Mouse (Mus musculus) midbrain, embryonic 12.5 days (tissue): ENCODE results near the gene Tbc1d32. TPM values are rescaled to one million over a fixed set of nuclear protein-coding genes. Genes with fewer than 3 reads are reported as not detected.

Experiments used
- ATAC-seq: fragments of 200-750 bp; cut with Nextera tagmentation; 2 replicates; pipeline ENCODE4 v1.8.0; 2017; ENCODE audit warnings: low read depth, moderate TSS enrichment, moderate library complexity; ENCODE audit not compliant: low FRiP score
- H3K27ac ChIP-seq: fragments of 300-500 bp; sonication (generic); replicated peaks from 2 replicates; pipeline ENCODE4 v1.5.1; 2016; ENCODE audit warnings: mild to moderate bottlenecking
- H3K27me3 ChIP-seq: fragments of 300-500 bp; sonication (generic); 2 replicates; pipeline ENCODE4 v1.6.1; 2016; ENCODE audit warnings: mild to moderate bottlenecking
- H3K36me3 ChIP-seq: fragments of 300-500 bp; sonication (generic); 2 replicates; pipeline ENCODE4 v1.6.1; 2016
- H3K4me1 ChIP-seq: fragments of 300-500 bp; sonication (generic); 2 replicates; pipeline ENCODE4 v1.6.1; 2016
- H3K4me2 ChIP-seq: fragments of 300-500 bp; sonication (generic); replicated peaks from 2 replicates; pipeline ENCODE4 v1.6.1; 2016; ENCODE audit warnings: mild to moderate bottlenecking, moderate library complexity
- H3K4me3 ChIP-seq: fragments of 300-500 bp; sonication (generic); 2 replicates; pipeline ENCODE4 v1.5.1; 2016; ENCODE audit warnings: mild to moderate bottlenecking
- H3K9ac ChIP-seq: fragments of 300-500 bp; sonication (generic); replicated peaks from 2 replicates; pipeline ENCODE4 v1.6.1; 2016; ENCODE audit warnings: mild to moderate bottlenecking, moderate library complexity
- H3K9me3 ChIP-seq: fragments of 300-500 bp; sonication (generic); 2 replicates; pipeline ENCODE4 v1.6.1; 2016; ENCODE audit warnings: mild to moderate bottlenecking
- WGBS: fragments of 180-500 bp; shearing (Covaris S2); methylation state at CpG from one replicate; pipeline ENCODE4 v1.1.7; 2016; 5-methylcytosine and 5-hydroxymethylcytosine counted together
- polyA plus RNA-seq: library from polyadenylated mRNA; unstranded; fragments of >200 nt; fragmentation: Nextera tagmentation; extraction: Ambion mirVana; gene quantifications from 2 replicates; pipeline ENCODE4 v1.2.1, GENCODE M21; 2016

Tbc1d32 gene
- polyA plus RNA-seq, 1 experiment from 2014 or later, result 4.2 TPM

DNA sequence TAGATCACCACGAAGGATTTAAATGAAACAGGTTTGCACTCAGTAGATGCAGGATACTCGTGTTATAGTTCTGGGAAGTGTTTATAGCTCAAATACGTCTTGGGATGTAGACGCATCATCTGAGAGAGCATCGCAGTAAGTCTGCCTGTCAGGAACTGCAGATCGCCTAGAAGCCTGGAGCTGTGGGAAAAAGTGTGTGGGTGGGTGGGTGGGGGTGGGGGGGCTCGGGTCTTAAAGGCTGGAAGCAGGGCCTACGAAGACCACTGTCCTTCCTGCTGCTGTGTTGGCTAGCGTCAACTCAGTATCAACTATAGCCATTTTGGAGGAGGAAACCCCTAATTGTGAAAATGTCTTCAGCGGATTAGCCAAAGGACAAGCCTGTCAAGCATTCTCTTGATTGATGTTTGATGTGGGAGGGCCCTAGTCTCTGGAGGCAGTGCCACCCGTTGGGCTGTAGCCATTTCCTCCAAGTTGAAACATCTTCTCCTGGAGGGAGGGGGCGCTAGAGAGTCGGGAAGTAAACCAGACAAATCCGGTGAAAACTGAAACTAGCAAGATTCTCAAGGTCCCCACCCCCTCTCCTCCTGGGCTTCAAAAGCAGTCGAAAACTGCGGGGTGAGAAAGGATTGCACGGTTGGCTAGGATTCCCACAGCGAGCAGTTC is 122.0 kb downstream of the Tbc1d32 start, which contains the start of gene Msl3l2:
Gene Msl3l2 (plus strand): TSS at position 585 of the 663 bp plus-strand sequence.
- Histone ChIP-seq H3K27me3 (no peaks in the 10 kb centered on the region), H3K36me3 (no peaks in the 10 kb centered on the region), H3K4me1 (0 out of 2 replicates have a peak, but pooled peaks cover 6% of the 10 kb centered on the region), H3K9ac (no peak within 1 kb of the TSS), H3K27ac (no peak within 1 kb of the TSS), H3K4me3 (peak within 1 kb of the TSS; percentile 12; the same call in 1 of the 2 replicates), H3K9me3 (no peaks in the 10 kb centered on the region), H3K4me2 (peak within 1 kb of the TSS; percentile 31)
- peak; percentile 76 for ATAC-seq
- 32% methylated on average over 18 of the region's 18 CpGs for WGBS

DNA sequence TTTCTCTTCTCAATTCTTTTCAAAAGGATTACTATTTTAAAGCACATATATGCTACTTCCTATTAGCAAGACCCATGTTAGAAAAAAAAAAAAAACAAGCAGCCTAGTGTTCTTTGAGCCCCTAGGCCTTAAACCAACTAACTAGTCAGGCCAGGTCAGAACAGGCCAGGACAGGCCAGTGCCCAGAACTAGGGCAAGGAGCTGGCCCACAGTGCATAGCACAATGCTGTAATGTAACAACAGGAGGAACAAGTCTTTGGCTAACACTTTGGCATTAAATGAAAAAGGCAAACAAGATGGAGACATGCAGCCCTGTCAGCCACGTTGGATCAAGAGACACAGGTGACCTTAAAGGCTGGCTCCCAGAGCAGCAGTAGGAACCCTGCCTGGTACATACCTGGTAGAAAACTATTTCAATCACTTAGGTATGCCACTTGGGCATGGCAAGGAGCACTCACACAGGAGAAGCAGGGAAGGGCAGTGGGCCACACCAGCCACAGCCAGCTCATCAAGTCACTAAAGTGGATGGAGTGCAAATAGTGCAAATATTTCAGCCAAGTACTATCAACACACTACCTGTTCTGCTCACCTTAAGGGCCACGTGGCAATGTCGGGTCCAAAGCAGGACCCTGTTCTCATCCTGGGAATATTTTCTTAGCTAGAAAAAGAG is 128.7 kb downstream of the Tbc1d32 start:
- no peaks in the 10 kb centered on the region for H3K9me3 ChIP-seq
- H3K4me2 ChIP-seq, result no peak overlapping the region
- H3K36me3 ChIP-seq, result no peaks in the 10 kb centered on the region
- H3K4me1 ChIP-seq, result no peaks in the 10 kb centered on the region
- H3K27me3 ChIP-seq, result no peaks in the 10 kb centered on the region
- 91% methylated on average over 3 of the region's 3 CpGs for WGBS
- no peak overlapping the region for H3K4me3 ChIP-seq
- no peak for ATAC-seq
- H3K9ac ChIP-seq, result no peak overlapping the region
- no peak overlapping the region for H3K27ac ChIP-seq

DNA sequence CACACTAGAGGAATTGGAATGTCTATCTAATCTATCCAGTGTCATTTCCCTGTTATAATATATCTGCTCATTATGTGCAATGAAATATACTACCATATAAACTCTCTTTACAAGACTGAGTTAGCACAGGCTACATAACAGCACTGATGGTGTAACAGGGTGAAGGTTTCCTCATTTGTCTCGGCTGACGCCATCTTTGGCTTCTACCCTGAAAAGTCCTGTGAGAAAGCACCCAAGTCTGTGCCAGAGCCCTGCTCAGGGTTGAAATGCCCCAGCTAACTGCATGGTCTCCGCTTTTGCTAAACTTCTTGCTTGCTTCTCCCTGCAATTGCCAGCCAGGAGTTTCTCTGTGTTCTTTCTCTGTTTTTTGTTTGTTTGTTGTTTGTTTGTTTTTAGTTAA is 129.4 kb downstream of the Tbc1d32 start:
- ATAC-seq, result no peak
- Histone ChIP-seq H3K36me3 (no peaks in the 10 kb centered on the region), H3K4me1 (no peaks in the 10 kb centered on the region), H3K9me3 (no peaks in the 10 kb centered on the region), H3K27ac (no peak overlapping the region), H3K4me2 (no peak overlapping the region), H3K9ac (no peak overlapping the region), H3K27me3 (no peaks in the 10 kb centered on the region), H3K4me3 (no peak overlapping the region)
- 87% methylated on average over 3 of the region's 3 CpGs for WGBS

DNA sequence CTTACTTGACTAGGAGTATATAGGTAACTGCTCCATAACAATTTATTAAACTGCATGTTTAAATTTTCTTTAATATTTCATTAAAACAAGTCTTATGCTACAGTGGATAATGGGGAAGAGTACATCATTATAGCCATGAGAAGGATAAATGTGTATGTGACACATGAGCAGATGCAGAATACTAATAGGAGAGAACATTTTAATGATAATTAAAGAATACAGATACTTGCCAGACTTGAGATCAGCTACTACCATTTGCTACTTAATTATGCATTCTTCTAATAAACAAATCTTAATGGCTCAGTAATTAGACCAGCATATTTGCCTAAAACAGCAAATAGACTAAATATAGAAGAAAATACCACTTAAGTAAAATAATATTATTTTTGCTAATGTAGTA is 131.7 kb downstream of the Tbc1d32 start:
- no peaks in the 10 kb centered on the region for H3K27me3 ChIP-seq
- H3K9me3 ChIP-seq, result no peaks in the 10 kb centered on the region
- no peak overlapping the region for H3K9ac ChIP-seq
- H3K27ac ChIP-seq, result no peak overlapping the region
- H3K36me3 ChIP-seq, result no peaks in the 10 kb centered on the region
- no peaks in the 10 kb centered on the region for H3K4me1 ChIP-seq
- ATAC-seq, result no peak
- no peak overlapping the region for H3K4me3 ChIP-seq
- H3K4me2 ChIP-seq, result no peak overlapping the region

DNA sequence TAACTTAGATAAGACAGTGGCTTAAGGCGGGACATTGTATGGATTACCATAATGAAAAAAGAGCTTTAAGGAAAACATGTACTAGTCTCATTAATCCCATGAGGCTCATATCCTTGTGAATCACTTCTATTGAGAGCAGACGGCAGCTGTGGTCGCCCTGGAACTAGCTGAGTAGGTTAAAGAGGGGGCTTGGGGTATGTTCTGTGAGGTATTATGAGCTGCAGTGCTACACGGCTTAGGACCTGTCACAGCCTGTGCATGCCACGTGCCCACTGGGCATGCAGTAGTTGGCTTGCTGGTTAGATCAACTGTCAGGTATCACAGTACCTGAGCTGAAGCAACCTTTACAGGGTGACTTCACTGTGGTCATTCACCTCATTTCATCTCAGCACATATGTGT is 133.9 kb downstream of the Tbc1d32 start:
- 75% methylated on average over 5 of the region's 5 CpGs for WGBS
- H3K4me3 ChIP-seq, result no peak overlapping the region
- H3K9me3 ChIP-seq, result no peaks in the 10 kb centered on the region
- no peak overlapping the region for H3K9ac ChIP-seq
- ATAC-seq, result peak; percentile 47; the same call in 1 of the 2 replicates
- H3K36me3 ChIP-seq, result no peaks in the 10 kb centered on the region
- H3K27ac ChIP-seq, result no peak overlapping the region
- H3K4me1 ChIP-seq, result no peaks in the 10 kb centered on the region
- H3K4me2 ChIP-seq, result no peak overlapping the region
- H3K27me3 ChIP-seq, result no peaks in the 10 kb centered on the region

DNA sequence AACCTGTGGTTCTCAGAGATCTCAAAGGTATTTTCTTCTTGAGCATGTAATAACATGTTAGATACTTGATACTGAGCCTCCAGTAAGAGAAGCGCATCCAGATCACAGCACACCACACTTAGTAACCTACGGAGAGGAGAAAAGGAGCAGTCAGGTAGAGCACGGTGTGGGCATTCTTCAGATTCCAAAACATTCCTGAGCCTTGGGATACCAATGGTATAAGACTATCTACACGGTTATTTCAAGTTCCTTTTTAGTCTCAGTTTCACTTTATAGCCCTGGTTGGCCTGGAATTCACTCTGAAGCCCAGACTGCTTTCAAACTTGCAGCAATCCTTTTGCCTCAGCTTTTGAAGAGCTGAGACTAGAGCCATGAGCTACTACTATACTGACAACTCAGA is 138.8 kb downstream of the Tbc1d32 start:
- no peak overlapping the region for H3K27ac ChIP-seq
- H3K4me2 ChIP-seq, result no peak overlapping the region
- no peak overlapping the region for H3K9ac ChIP-seq
- H3K27me3 ChIP-seq, result no peaks in the 10 kb centered on the region
- no peak for ATAC-seq
- no peaks in the 10 kb centered on the region for H3K4me1 ChIP-seq
- WGBS, result 88% methylated on average over 4 of the region's 4 CpGs
- H3K36me3 ChIP-seq, result no peaks in the 10 kb centered on the region
- H3K9me3 ChIP-seq, result no peaks in the 10 kb centered on the region
- no peak overlapping the region for H3K4me3 ChIP-seq

DNA sequence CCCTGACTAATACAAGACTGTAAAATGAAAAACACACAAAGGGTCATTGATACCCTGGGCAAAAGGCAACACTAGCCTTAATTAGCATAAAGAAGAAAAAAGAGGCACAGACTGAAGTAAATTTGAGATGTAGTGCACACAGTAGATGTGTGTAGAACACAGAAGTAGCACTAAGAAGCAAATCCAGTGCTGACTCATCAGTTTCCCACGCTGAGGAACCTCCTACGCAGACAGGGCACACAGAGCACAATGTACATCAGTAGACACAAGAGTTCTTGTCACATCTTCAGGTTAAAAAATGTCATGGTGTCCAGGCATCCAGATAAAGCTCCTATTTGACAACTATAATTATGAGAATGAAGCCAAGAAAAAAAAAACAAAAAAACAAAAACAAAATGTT is 165.7 kb downstream of the Tbc1d32 start:
- Histone ChIP-seq H3K9ac (no peak overlapping the region), H3K9me3 (no peaks in the 10 kb centered on the region), H3K27ac (no peak overlapping the region), H3K36me3 (no peaks in the 10 kb centered on the region), H3K27me3 (no peaks in the 10 kb centered on the region), H3K4me2 (no peak overlapping the region), H3K4me3 (no peak overlapping the region), H3K4me1 (peaks cover 6% of the 10 kb centered on the region)
- 98% methylated on average over 2 of the region's 2 CpGs for WGBS
- no peak for ATAC-seq

DNA sequence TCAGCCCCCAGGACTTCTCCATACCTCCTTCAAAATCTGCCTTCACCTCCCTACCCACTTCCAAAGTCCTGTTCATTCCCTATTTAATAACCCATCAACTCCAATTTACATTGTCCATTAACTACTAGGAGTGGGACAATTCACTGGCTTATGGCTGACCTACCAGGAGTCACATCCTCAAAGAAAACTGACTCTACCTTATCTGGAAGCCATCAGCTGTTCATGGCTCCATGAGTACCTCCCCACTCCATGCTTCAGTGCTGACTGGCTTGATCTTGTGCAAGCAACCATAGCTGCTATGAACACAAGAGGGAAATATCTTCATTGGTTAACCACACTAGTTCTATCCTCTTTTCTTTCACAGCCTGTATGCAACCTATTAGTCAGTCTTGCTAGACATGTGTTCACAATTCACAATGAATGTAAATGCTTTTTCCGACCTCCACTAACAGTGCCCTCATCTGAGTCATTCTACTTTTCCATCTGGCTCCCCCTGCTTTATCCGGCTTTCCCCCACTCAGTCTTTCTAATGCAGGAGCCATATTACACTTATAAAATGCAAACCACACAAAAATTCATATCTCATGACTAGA is 167.2 kb downstream of the Tbc1d32 start:
- no peak for ATAC-seq
- 90% methylated on average over 2 of the region's 2 CpGs for WGBS
- Histone ChIP-seq H3K4me2 (no peak overlapping the region), H3K27me3 (no peaks in the 10 kb centered on the region), H3K9me3 (no peaks in the 10 kb centered on the region), H3K27ac (no peak overlapping the region), H3K4me1 (peaks cover 6% of the 10 kb centered on the region), H3K4me3 (no peak overlapping the region), H3K9ac (no peak overlapping the region), H3K36me3 (no peaks in the 10 kb centered on the region)

DNA sequence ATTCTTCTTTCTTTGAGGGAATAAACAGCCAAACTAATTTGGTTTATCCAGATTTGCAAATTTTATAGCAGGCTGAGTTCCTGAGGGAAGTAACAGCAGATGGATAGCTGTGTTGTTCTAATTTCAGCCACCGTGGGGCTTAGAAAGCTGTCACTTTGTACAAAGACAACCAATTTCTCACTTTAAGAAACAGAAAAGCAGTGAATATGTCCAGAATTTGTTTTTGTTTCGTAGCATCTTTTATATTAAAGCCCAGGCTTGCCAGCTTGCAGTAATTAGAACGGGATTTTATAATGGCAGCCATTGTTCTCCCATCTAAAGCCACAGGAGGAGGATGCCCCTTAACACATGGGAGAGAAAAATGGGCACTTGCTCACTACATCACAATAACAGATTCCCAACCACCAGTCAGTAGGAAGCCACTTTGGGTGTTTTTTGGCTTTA is 169.5 kb downstream of the Tbc1d32 start:
- no peaks in the 10 kb centered on the region for H3K9me3 ChIP-seq
- H3K27me3 ChIP-seq, result no peaks in the 10 kb centered on the region
- H3K9ac ChIP-seq, result no peak overlapping the region
- H3K4me2 ChIP-seq, result no peak overlapping the region
- H3K4me1 ChIP-seq, result peaks cover 6% of the 10 kb centered on the region
- 0 out of 2 replicates have a peak overlapping the region, but pooled peaks have one; percentile 15 for H3K27ac ChIP-seq
- WGBS, result 54% methylated on average over 3 of the region's 3 CpGs
- H3K4me3 ChIP-seq, result no peak overlapping the region
- ATAC-seq, result no peak
- H3K36me3 ChIP-seq, result no peaks in the 10 kb centered on the region

DNA sequence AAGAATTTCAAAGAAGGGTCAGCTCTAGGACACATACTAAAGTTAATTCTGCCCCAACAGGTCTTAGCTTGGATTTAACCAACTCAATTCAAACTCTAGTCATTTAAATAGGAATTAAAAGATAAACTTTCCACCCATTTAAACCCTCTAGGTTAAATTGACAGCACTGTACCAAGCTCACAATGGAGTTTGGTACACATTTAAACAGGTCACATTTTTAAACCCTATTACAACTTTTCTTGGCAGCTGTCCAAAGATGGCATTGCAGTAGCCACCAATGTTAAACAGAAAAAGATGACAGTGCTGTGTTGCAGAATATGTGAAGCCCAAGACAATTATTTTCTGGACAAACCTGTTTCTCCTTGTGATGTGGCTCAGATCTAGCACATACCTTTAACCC is 203.1 kb downstream of the Tbc1d32 start:
- Histone ChIP-seq H3K9ac (no peak overlapping the region), H3K4me2 (no peak overlapping the region), H3K36me3 (no peaks in the 10 kb centered on the region), H3K27me3 (no peaks in the 10 kb centered on the region), H3K4me3 (no peak overlapping the region), H3K4me1 (no peaks in the 10 kb centered on the region), H3K27ac (no peak overlapping the region), H3K9me3 (no peaks in the 10 kb centered on the region)
- ATAC-seq, result no peak

DNA sequence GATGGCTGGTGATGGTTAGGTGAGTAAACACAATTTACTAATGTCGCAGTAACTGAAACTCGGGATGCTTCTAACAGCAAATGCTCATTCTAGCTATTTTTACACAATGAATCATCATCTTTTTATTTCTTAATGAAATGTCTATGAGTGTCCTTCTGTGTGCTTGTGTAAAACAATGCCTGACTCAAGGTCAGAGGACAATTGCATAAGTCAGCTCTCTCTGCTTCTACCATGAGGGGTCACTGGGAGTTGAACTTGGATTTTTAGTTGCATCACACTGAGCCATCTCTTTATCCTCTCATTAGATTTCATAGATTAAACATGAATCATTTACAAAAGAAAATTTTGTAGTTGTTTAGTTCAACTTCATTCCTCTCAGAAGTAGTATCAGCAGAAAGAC is 203.9 kb downstream of the Tbc1d32 start:
- Histone ChIP-seq H3K4me1 (no peaks in the 10 kb centered on the region), H3K36me3 (no peaks in the 10 kb centered on the region), H3K9ac (no peak overlapping the region), H3K27ac (no peak overlapping the region), H3K27me3 (no peaks in the 10 kb centered on the region), H3K9me3 (no peaks in the 10 kb centered on the region), H3K4me2 (no peak overlapping the region), H3K4me3 (no peak overlapping the region)
- no peak for ATAC-seq
- WGBS, result 94% methylated on average over 2 of the region's 2 CpGs

DNA sequence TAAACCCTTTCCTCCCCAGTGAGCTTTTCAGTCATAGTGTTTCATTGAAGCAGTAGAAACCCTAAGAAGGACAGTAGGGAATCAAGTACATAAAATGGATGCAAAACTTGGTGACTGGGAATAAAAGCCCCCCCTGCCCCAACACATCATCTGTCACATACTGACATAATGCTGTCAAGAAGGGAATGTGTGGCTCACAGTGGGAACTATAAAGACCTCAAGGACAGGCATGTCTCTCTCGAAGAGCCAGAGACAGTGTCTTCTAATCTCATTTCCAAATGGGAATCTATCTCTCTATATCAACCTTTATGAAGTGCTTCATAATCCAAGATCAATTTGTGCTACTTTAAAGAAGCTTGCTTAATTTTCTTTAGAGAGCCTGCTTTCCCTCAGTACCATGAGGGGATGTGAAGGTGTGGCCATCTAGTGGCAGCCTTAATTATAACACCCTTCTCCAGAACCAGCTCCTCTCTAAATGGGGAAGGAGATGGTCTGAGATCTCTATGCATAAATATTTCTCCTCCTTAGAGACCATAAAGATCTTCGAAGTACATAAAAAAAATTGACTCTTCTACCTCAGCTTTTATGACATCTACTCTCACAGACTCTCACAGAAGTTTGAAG is 248.5 kb downstream of the Tbc1d32 start:
- Histone ChIP-seq H3K4me2 (no peak overlapping the region), H3K4me1 (no peaks in the 10 kb centered on the region), H3K27me3 (no peaks in the 10 kb centered on the region), H3K9me3 (no peaks in the 10 kb centered on the region), H3K27ac (no peak overlapping the region), H3K4me3 (no peak overlapping the region), H3K36me3 (no peaks in the 10 kb centered on the region), H3K9ac (no peak overlapping the region)
- peak; percentile 90 for ATAC-seq
- 39% methylated on average over 2 of the region's 2 CpGs for WGBS
